Mouse (Mus musculus): ENCODE measurements around the gene Edem3. TPM values are rescaled to one million over a fixed set of nuclear protein-coding genes. Genes with fewer than 3 reads are reported as not detected.
"Not testable (repeated sequence)": the region's sequence is repeated elsewhere in the genome, so short reads cannot be mapped to it uniquely, and the experiment has no call there.

The Edem3 gene
- total RNA-seq, 4 experiments from 2014 or later: 81.2 to 151 (median 111) TPM

DNA sequence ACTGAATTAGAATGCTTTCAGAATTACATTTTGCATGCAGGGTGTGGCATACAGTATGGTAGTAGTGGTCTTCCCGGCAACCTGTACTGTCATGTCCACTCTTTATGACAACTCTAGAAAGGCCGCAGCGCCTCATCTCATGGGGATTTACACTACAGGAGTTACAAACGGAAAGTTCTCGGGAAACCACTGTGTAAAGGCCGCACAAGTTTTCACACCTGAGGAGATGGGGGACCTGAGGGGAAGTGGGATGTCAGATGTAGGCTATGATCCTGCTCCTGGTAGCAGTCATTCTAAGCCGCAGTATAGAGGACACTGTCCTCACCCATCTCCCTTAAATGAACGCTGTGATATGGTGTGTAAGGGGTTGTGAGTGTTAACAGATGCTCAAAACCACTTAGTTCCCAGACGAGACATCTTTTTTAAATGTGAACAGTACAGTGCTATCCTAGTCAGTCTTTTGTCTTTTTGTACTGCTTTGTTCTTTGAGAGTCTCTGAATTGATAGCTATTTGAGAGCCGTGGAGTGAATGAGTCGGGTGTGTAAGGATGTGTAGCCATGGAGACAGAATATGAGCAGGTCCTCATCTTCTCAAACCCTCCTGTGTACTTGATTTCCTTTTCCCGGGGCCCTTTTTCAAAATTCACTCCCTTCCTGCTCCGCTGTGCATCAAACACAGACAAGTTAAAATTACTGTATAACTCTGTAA, 57.0 kb downstream of the Edem3 start:
- DNase-seq: no peak

DNA sequence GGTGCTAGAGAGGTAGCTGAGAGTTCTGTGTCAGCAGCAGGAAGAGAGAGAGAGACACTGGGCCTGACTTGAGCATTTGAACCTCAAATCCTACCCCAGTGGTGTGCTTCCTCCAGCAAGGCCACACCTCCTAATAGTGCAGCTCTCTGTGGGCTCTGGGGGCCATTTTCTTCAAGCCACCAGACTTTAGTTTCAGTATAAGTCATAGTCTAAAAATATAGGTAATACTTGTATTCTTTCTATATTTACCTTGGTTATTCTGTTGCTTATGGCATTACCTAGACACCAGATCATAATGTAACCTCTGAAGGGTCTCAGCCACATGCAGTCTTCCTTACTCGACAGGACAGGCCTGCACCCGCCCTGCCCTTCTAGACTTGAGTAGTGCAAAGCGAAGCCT, 60.9 kb downstream of the Edem3 start:
- no peak for DNase-seq

DNA sequence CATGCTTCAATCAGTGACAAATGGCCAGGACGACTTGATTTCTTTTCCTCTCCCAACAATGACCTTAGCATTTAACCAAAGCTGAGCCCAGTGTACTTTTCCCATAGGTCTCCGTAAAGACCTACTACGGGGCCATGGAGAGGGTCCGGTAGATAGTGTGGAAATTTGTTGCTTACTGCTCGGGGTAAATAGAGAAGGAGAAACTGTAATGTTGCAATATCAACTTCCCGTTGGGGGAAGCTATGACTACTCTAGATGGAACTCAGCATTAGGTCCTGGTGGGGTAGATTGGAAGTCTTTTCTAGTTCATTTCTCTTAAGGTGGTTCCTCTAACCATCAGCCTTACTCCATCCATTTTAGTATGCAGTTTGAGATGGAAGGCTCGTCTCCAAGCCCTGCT, 64.0 kb downstream of the Edem3 start:
- DNase-seq: no peak

DNA sequence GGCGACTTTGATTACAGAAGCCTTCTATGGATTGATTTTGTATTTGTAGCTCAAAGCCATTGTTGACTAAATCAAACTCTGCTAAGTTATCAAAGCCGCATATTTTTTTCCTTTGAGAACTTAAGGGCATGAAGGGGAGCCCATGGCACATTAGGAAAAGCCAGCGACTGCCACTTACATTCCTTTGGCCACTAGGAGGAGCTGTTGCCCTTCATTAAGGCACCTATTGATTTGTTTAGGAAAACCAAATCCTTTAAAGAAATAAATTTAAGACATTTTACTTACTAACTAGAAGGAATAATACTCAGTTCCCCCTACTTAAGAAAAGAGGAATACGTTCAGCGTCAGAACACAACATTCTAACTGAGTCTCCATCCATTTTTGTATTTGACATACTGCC, 65.3 kb downstream of the Edem3 start:
- no peak for DNase-seq

DNA sequence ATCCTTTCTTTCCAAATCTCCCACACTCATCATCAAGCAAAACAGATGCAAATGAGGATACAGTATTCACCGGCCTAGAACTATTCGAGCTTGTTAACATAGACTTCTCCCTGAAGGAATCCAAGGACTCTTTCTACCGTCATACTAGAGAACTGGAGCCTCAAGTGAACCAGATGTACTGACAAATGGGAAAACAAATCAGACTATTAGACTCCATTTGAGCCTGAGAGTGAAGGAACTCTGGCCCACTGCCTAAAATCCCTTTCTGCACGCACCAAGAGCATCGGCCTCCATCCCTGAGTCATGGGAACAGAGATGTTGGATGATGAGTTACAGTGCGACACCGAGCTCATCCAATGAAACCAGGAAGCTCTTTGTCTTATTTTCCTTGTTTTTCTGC, 69.9 kb downstream of the Edem3 start:
- no peak for DNase-seq

DNA sequence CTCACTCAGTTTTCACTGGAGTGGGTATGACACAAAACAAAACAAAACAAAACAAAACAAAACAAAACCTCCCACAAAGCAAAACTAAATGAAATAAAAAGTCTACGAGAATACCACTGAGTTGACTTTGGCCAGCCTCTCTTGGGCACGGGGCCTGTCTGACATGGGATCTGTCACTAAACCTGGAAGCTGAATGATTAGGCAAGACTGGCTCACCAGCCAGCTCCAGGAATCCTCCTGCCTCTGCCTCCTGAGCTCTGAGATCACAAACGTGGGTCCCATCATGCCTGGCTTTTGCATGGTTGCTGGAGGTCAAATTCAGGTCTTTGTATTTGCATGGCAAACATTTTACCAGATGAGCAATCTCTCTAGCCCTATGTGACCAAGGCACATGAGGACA, 76.6 kb downstream of the Edem3 start:
- no peak for DNase-seq

DNA sequence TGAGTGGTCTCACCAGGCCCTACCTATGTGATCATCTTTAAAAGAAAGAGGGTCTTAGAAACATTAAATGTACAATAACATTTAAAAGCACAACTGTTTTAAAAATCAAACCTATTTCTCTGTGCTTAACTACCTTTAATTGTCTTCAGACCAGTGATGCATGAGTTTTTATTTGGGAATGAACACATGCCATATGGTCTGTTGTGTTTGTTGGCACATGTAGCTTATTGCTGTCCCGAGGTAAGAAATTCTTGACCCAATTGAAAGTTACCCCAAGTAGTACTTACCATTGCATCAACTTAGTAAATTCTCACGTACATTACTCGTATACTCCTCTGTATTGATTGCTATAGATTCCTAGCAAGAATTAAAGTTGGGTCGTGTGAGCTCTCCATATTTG, 80.1 kb downstream of the Edem3 start:
- DNase-seq: no peak

- DNase-seq: not testable (repeated sequence)
Observed at GRCm38 (mm10) chr1:151840345-151840744, 85.2 kb downstream of the Edem3 start.

GRCm38 (mm10) chr1:151845252-151845832, 90.2 kb downstream of the Edem3 start:
- no peak for DNase-seq

- no peak for DNase-seq
Observed at GRCm38 (mm10) chr1:151845926-151846782, 91.0 kb downstream of the Edem3 start.

GRCm38 (mm10) chr1:151848286-151848685, 93.1 kb downstream of the Edem3 start:
- DNase-seq: no peak

DNA sequence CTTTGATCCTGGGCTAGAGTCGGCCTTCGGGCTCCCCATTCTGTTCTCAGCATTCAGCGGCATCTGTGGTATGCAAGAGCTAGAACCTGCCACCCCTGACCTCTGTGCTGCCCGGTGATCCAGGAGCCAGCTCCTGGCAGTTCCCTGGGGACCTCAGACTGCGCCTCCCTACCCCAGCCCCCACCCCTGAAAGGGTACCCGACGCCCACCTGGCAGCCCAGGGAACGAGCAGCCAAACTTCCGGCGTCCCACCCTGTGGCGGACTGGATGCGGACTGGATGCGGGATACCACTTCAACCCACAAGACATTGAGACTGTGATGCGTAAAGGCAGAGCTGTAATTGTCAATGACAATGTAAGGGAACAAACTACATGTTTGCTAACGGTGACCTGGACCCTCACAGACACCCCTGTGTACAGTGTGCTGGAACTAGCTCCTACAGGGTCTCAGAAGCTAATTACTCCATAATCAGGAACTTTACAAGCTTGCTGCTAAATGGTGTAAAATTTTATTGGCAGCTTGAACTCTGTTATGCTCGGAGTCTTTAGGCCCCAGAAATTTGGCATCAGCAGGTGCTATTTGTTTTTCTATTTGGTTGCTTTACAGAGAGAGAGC, 94.9 kb downstream of the Edem3 start:
- no peak for DNase-seq

DNA sequence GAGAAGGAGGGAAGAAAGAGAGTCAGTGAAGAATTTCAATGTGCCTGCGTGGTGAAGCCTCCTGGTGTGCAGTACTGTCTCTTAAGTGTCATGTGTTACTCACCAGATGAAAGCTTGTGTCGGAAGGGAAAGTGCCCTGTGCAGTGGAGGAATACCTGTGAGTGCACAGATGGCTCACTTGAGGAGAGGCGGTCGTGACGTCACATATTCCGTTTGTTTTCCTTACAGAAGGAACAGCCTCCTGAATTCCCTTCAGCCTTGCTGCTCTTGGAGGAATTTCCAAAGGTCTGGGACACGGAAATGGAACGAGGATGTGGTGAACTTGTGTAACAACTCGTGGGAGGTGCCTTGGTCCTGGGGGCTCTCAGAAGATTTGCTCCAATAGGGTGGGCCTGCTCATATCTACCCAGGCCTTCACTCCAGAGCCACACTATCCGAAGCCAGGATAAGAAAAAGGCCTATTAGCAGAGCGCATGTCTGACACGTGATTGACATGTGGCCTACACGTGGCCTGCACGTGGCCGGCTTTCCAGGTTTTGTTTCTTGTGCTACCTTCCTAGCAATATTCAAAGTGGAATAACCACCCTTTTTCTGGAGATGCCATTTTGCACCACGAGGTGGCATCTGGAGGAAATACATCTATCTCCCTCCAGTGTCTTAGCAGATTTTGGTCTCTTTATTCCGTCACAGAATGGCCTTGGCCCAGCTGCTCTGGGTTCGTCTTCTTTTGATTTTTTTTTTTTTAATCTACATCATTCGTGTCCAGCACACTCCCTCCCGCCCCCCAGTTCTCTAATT, 96.1 kb downstream of the Edem3 start:
- DNase-seq: peak; percentile 12

DNA sequence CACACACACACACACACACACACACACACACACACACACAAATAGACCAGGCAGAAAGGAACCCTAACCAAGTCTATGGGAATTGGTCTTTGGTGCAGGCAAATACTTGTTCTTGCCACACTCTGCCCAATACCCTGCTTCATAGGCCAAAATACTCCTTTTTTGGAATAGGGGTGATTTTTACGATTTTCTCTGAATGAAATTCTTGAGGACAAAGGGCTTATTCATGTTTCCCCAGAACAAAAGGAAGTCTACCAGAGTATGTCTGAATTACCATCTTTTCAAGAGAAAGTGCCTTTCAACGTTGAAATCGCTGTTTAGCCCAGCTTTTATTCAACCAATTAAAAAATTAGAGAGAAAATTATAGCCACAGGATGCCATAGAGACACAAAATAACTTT, 96.8 kb downstream of the Edem3 start:
- no peak for DNase-seq

DNA sequence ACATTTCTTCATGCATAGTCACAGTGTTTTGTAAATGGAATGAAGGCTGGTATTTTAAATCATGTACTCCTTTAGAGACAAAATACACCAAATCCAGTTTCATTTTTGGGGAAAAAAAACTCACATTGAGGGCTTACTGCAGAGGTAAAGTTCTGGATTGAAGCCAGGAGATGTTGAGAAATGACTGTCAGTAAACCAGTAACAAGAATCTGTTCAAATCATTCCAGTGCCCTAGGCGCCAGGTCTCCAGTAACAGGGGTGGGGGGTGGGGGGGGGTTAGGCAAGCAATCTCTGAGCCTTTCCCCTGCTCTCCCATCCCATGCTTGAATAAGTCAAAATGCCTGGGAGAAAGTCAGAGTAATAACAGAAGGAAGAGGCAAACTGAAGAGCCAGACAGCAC, 100.4 kb downstream of the Edem3 start:
- no peak for DNase-seq

- DNase-seq: no peak
Observed at GRCm38 (mm10) chr1:151858474-151858873, 103.3 kb downstream of the Edem3 start.

DNA sequence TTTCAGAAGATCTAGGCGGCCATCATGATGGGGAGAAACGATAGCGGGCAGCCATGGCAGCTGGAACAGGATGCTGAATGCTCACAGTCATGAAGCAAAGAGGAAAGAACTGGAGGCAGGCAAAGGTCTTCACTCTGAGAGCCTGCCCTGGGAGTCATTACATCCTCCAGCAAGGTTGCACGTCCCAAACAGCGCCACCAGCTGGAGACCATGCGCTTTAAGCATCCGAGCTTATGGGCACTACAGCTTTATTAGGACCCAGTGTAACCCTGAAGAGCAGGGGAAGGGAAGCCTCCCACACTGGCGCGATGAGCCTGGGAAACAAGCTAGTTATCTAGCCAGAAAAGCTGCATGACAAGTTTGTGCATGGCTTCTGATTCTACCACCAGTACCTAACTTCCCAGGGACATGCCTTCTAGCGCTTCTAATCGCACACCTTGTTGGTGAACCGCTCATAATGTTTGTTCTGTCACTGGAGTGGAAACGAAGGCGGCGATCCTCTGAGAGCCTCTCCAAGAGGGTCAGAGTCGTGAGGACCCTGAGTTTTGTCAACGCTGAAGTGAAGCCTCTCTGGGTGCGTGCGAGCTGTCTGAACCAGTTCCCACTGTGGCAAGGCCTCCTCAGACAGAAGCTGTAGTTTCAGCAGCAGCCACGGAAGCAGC, 106.3 kb downstream of the Edem3 start:
- no peak for DNase-seq

DNA sequence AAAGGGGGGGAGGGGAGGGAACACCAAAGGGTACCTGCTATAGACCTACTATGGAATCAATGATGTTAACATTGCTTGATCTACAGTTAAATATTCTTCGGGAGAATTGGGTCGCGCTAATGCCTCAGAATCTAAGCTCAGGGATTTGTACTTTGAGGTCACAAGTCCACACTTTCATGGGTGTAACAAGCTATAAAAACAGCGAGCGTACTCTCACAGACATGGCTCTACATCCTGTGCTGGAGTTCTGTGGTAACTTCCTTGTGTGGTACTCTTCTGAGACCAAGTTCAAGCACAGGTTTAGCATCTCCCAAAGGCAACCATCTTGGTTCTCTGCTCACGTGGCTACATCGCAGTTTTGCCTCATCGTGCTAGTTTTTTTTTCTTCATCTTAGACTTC, 106.9 kb downstream of the Edem3 start:
- no peak for DNase-seq

DNA sequence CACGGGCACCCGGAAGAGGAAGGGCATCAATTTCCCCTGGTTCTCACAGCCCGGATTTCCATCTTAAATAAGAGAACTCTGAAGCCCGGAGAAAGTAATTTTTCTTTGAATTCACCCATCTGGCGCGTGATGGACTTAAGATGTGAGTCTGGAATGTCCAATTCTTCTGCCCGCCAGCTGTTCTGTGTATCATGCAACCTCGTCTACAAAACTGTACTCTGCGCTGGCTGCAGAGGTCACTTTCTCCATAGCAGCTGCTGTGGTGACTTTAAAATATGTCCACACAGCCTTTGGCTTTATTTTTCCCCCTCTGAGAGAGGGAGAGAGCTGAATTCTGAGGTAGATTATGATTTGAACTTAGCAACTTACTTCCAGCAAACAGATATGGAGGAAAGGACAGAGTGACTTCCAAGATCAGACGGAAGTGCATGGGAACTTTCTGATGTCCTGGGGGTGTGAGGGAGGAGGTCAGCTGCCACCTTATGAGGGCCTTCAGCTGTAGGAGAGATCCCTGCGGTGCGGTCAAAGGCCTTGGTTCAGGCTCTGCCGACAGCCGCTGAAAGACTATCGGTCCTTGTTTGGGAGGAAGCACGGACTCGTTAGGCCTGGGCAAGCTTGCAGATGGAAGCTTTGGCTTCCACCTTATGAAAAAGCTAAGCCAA, 108.1 kb downstream of the Edem3 start:
- DNase-seq: no peak

GRCm38 (mm10) chr1:151863797-151864147, 108.6 kb downstream of the Edem3 start:
- peak; percentile 45 for DNase-seq

DNA sequence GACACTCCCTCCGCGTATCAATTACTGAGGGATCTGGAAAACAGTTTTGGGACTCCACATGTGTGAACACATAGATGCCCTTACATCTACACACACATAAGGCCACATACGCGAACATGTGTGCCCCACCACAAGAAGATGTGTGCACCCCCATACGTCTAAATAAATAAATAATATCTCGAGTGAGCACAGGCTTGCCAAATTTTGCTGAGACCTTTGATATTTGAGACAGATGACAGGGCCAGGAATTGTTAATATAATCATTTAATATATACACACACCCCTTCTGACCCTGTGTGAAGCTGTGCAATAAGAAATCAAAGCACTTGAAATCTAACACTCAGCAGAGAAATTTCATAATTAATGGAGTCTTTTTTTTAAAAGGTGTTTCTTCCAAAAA, 109.2 kb downstream of the Edem3 start:
- no peak for DNase-seq
